Mouse (Mus musculus) heart, embryonic 13.5 days (tissue): ENCODE measurements around the gene Kncn. TPM values are rescaled to one million over a fixed set of nuclear protein-coding genes. Genes with fewer than 3 reads are reported as not detected.

Experiments
- ATAC-seq: fragments of 200-750 bp; cut with Nextera tagmentation; 2 replicates; pipeline ENCODE4 v1.8.0; 2017; ENCODE audit warnings: moderate TSS enrichment; ENCODE audit not compliant: insufficient number of reproducible peaks, low FRiP score, low TSS enrichment; ENCODE audit errors: extremely low read depth
- H3K27ac ChIP-seq: fragments of 300-500 bp; sonication (generic); replicated peaks from 2 replicates; pipeline ENCODE4 v1.5.1; 2015; ENCODE audit warnings: moderate library complexity, mild to moderate bottlenecking, inconsistent platforms
- H3K27me3 ChIP-seq: fragments of 300-500 bp; sonication (generic); replicated peaks from 2 replicates; pipeline ENCODE4 v1.6.1; 2015; ENCODE audit warnings: mild to moderate bottlenecking, inconsistent platforms
- H3K36me3 ChIP-seq: fragments of 300-500 bp; sonication (generic); 2 replicates; pipeline ENCODE4 v1.6.1; 2015; ENCODE audit warnings: mild to moderate bottlenecking, inconsistent platforms
- H3K4me1 ChIP-seq: fragments of 300-500 bp; sonication (generic); 2 replicates; pipeline ENCODE4 v1.6.1; 2015; ENCODE audit warnings: inconsistent platforms
- H3K4me2 ChIP-seq: fragments of 300-500 bp; sonication (generic); 2 replicates; pipeline ENCODE4 v1.6.1; 2015; ENCODE audit warnings: inconsistent platforms, mild to moderate bottlenecking, moderate library complexity
- H3K4me3 ChIP-seq: fragments of 300-500 bp; sonication (generic); 2 replicates; pipeline ENCODE4 v1.5.1; 2015; ENCODE audit warnings: moderate library complexity, mild to moderate bottlenecking, inconsistent platforms
- H3K9ac ChIP-seq: fragments of 300-500 bp; sonication (generic); 2 replicates; pipeline ENCODE4 v1.6.1; 2015; ENCODE audit warnings: inconsistent platforms, mild to moderate bottlenecking, moderate library complexity
- H3K9me3 ChIP-seq: fragments of 300-500 bp; sonication (generic); 2 replicates; pipeline ENCODE4 v1.6.1; 2016; ENCODE audit warnings: inconsistent platforms
- WGBS: fragments of 180-500 bp; shearing (Covaris S2); methylation state at CpG from one replicate; pipeline ENCODE4 v1.1.7; 2015; ENCODE audit warnings: mixed read lengths; 5-methylcytosine and 5-hydroxymethylcytosine counted together
- polyA plus RNA-seq: library from polyadenylated mRNA; unstranded; fragments of >200 nt; fragmentation: Nextera tagmentation; extraction: Ambion mirVana; gene quantifications from 2 replicates; pipeline ENCODE4 v1.2.1, GENCODE M21; 2015

The Kncn gene
- polyA plus RNA-seq, 1 experiment from 2014 or later, result not detected

DNA sequence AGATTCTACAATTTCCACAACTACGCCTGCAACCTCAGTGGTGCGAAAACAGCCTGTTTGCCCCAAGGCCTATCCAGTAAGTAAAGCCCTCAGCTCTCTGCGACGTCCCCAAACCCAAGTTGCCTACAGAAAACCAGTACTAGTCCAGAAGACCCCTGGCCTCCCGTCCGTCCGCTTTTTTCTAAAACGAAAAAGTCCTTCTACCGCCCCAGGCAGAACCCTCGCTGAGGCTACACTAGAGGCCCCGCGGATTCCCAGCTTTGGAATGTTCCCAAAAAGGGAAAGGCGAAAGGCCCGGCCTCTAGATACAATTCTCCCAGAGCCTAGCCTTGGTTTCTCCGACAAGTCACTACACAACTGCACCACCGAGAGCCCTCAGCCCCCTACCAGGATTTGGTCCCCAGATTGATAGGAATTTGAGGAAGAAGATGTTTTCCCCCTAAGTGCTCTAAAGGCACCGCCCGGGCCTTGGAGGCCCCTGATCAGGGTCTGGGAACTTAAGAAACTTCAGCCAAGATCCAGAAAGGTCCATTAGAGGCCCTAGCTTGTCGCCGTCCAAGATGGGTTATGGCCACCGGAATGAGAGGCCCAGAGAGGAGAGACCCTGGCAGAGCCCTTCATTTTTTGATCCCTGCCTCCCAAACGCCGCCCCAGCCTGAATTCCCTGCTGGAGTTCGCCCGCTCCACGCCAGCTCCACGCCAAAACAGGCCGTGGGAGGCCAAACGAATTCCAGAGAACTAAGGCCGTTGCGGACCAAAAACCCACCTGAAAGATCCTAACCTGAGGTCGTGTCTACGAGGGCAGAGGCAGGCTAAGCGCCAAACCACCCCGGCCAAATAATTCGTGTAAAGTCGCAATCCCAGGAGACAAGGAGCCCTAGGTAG is 54.3 kb downstream of the Kncn start:
- no peak for ATAC-seq
- H3K4me3 ChIP-seq, result peak overlapping the region; percentile 51
- H3K4me2 ChIP-seq, result 0 out of 2 replicates have a peak overlapping the region, but pooled peaks have one; percentile 71
- no peak overlapping the region for H3K9ac ChIP-seq
- WGBS, result 2% methylated on average over 37 of the region's 37 CpGs
- no peaks in the 10 kb centered on the region for H3K36me3 ChIP-seq
- peaks cover 100% of the 10 kb centered on the region for H3K27me3 ChIP-seq
- no peaks in the 10 kb centered on the region for H3K9me3 ChIP-seq
- peaks cover 29% of the 10 kb centered on the region for H3K4me1 ChIP-seq
- no peak overlapping the region for H3K27ac ChIP-seq

Other genes starting within 250 kb of the Kncn start
- gene Cyp4b1, start 236.7 kb upstream of the Kncn start, polyA plus RNA-seq, result 1.2 and 2.0 TPM in 2 replicates
- gene Efcab14, start 146.7 kb upstream of the Kncn start, polyA plus RNA-seq, result 23.6 and 25.5 TPM in 2 replicates
- gene Tex38, start 103.4 kb upstream of the Kncn start, polyA plus RNA-seq, result 0.19 TPM in 1 of 2 replicates, not detected in the other
- 54.5 and 63.2 TPM in 2 replicates for gene Atpaf1, start 99.6 kb upstream of the Kncn start, polyA plus RNA-seq
- gene Mob3c, start 56.3 kb upstream of the Kncn start, polyA plus RNA-seq, result 6.4 and 7.6 TPM in 2 replicates
- 18.2 and 18.6 TPM in 2 replicates for gene Mknk1, start 45.2 kb upstream of the Kncn start, polyA plus RNA-seq
- not detected in 2 replicates for gene 6430628N08Rik, start 6.3 kb downstream of the Kncn start, polyA plus RNA-seq
- gene Dmbx1, start 55.5 kb downstream of the Kncn start, polyA plus RNA-seq, result 0.05 TPM in 1 of 2 replicates, not detected in the other
- gene Faah, start 133.5 kb downstream of the Kncn start, polyA plus RNA-seq, result 1.9 and 2.1 TPM in 2 replicates
- 24.9 and 25.3 TPM in 2 replicates for gene Nsun4, start 169.5 kb downstream of the Kncn start, polyA plus RNA-seq
- gene Uqcrh, start 190.7 kb downstream of the Kncn start, polyA plus RNA-seq, result 925 and 1,094 TPM in 2 replicates
- gene Lrrc41, start 190.9 kb downstream of the Kncn start, polyA plus RNA-seq, result 49.5 and 52.2 TPM in 2 replicates
- 20.9 and 21.5 TPM in 2 replicates for gene Rad54l, start 239.3 kb downstream of the Kncn start, polyA plus RNA-seq
- gene Pomgnt1, start 239.4 kb downstream of the Kncn start, polyA plus RNA-seq, result 56.9 and 61.5 TPM in 2 replicates